Mouse (Mus musculus) spleen, postnatal 36 days (tissue): ENCODE results near the gene Mtg1.

ENCODE experiments used
- DNase-seq, 2 experiments: peaks; one replicate each; pipeline ENCODE4 v3.0.0; 2022; ENCODE audit warnings: low spot score in 2 of 2, mixed read lengths in 1 of 2

Mtg1 gene

DNA sequence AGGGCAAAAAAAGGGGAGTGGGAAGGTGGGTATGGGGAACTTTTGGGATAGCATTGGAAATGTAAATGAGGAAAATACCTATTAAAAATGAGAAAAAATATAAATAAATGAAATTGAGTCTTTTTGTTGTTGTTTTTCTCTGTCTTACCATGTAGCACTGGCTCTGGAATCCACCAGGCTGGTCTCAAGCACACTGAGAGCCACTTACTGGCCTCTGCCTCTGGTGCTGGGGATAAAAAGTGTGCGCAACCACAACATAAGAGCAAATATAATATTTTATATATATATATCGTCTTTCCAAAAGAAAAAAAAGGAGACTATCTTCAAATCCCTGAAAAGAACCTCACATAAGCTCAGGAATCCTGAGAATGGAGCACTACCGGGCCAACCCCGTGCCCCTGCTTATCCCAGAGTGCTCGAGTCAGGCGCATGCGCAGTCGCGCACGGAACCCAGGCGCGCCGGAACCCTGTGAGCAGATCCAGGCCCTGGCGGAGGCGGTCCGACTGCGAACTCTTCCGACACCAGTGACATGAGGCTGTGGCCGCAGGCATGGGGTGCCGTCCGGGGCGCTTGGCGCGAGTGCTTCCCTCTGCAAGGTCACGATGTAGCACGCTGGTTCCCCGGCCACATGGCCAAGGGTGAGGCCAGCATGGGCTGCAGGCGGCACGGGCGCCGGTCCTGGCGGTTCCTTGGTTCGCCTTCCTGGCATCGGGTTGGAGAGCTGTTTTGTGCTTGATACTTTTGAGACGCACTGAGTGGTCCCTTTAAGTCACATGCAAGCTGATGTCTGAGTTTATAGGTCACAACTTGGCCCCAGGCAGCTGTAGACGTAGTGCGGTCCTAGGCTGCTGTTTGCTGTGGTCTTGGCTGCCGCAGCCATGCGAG lies at the start of gene Mtg1:
TSS of gene Mtg1 (plus strand) at position 430 of the 886 bp plus-strand sequence.
- peak; percentile 89 to 93 for DNase-seq

DNA sequence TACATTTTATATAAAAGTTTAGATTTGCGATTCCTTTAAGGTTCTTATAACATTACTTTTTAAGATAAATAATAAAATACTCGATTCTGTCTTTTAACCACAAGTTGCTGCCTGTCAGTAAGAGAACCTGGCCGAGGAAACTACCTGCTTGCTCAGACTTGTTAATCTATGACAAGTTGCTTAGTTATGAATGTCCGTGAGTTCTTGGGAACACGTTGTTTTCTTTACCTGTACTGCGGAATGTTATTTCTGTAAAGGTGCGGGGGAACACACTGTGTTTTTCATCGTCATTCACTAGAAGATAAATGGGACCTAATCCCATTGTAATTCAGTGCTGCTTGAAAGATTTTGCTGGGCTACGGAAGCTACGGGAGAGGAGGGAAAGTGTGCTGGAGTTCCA lies 46.8 kb upstream of the Mtg1 start:
- DNase-seq = no peak

DNA sequence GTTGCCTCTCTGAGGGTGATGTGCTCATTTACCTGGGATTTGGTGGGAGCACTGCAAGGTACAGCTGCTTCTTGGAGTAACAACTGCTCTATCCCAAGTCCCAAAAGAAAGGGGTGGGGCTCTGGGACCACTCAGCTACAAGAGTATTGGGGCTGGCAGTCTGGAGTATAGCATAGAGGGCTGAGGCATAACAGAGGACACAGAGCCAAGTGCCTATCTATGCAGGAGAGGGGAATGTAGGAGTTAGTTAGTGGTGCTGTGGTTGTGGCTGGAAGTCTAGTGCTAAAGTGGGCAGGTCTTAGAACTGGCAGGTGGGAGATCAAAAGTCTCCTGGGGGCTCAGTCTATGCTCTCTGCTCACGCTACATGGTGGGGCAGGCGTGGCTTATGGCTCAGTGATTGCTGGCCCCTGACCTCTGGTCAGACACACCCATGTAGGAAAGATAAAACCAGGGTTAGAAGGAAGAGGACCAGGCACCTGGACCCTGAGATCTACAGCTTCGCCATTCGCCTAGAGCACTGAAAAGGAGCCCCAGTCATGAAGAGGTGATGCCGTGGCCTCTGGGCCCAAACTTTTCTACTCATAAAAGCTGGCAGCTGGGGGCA lies 44.3 kb upstream of the Mtg1 start, which contains the start of gene Prap1:
TSS of gene Prap1 (plus strand) at position 472 of the 605 bp plus-strand sequence.
- DNase-seq = no peak

DNA sequence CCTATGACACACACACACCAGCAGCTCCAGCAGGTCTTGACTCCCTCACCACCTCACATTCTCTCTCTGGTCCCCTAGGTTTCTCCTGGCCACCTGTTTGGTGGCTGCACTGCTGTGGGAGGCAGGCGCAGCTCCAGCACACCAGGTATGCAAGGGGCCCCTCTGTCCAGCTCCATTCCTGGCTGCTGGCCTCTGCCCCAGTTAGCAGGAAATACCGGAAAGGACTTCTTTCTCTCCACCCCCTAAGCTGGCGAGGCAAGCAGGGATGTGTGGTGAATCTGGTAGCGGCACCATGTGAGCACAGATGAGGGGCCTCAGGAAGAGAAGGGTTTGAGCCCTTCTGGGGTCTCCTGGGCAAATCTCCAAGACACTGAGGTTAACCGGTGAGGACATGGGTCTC lies 42.4 kb upstream of the Mtg1 start:
- no peak for DNase-seq

DNA sequence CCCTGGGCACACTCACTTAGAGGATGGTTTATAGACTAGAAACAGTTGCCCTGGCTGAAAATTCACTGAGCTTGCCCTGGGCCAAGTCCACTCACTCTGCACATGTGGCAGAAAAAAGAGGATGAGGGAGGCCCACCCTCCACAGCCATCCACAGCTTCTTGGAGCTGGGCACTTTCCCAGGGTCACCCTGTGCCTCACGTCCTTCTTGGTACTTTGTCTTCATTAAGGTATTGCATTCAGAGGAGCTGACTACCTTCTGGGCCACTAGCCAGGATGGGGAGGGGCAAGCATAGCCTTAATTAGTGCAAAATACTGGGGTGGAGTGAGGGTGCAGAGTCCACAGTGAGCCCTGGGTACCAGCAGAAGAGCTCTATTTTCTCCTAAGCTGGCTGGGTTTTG lies 41.8 kb upstream of the Mtg1 start:
- no peak for DNase-seq

DNA sequence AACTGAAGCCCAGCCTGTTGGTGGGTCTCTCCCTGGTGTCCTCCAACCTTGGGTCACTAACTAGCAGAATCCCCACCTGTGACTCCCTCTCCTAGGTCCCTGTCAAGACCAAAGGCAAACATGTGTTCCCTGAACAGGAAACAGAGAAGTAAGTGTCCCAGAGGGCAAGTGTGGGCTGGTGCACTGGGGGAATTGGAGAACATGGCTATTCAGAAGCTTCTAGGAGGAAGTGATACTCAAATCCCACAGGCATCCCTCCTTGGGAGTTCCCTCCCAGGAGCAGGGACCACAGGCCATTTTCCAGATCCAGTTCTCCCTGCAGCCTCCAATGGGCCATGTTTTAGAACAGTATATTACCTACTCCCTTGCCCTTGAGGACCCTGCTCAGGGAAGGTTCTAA lies 41.3 kb upstream of the Mtg1 start:
- no peak for DNase-seq

DNA sequence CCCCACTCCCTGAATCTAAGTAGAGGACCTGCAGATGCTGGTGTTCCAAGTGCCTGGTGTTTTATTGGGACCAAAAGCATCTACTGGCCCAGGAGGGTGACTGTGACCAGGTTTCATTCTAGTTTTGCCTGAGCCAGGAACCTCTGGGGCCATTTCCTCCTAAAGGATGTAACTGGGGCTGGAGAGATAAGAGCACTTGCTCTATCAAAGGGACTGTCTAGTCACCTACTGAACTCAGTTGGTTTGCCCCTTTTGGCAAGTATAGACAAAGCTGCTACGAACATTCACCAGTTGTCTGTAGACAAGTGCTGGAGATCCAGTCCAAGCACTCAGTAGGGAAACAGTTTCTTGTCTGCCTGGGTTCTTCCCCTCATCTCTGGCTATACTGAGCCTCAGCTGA lies 38.9 kb upstream of the Mtg1 start:
- DNase-seq = no peak

DNA sequence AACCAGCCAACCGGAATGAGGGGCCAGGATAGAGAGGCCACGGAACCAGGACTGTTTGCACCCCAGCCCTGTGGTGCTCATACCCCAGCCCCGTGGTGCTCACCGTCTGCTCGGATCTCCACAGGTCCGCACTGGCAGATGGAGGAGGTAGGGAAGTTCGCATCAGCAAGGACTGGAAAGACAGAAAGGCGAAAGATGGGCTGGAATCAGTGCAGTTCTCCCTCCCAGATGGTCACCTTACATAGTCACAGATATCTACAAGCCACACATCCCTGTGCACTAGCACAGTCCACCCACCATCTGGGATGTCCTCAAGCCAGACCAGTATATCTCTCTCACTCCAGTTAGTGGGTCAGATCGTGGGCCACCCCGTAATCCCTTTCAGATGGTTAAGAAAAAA lies 35.9 kb upstream of the Mtg1 start:
- no peak for DNase-seq

DNA sequence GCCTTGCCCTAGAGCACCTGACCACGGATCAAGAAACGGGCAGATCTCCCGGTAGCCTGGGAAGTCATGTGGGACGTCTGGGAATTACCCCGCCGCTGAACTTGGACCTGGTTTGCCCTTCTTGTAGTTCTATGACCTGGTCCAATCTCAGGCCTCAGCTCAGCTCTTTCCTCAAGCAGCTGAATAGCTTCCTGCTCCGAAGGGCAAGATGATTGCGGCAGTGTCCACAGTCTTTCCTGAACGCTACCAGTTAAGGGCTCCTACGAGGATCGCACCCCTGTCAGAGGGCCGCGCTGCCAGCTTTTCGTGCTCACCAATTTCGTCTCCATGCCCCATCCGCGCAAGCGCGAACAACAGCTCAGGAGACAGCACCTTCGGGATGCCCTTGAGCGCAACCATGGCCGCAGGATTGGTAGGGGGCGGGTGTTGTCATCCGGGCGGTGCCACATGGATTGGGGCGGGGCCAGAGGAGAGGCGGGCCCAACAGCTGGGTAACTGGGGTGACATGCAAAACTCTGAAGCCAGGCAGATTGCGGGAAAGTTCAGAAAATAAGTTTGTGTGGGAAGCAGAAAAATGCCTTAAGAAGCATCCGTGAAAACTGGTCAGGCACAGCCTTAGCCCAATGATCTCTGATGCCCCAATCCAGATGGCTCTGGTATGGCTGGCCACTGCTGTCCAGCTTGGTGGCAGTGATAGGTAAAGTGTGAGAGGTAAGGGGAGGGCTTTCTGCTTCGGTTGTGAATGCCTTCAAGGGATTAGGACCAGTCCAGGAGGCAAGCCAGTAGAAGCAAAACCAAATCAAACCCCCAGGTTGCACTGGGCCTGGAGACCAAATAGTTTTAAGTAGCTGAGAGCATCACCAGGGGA lies 35.1 kb upstream of the Mtg1 start, which contains the start of gene Fuom:
TSS of gene Fuom (minus strand) at position 449 of the 868 bp plus-strand sequence.
- DNase-seq = peak; percentile 76 to 82

DNA sequence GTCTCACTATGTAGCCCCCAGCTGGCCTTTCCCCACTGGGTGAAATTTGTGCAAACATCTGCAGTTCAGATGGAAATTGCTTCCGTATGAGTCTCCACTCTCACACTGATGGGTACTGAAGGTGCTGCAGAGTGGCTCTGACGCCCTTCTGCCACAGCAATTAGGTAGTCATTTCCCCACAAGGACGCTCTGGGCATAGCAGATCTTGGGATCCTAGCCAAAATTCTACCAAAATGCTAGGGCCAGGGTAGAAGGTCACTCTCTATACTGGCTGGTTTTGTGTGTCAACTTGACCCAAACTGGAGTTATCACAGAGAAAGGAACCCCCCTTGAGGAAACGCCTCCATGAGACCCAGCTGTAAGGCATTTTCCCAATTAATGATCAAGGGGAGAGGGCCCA lies 33.4 kb upstream of the Mtg1 start:
- DNase-seq = no peak

DNA sequence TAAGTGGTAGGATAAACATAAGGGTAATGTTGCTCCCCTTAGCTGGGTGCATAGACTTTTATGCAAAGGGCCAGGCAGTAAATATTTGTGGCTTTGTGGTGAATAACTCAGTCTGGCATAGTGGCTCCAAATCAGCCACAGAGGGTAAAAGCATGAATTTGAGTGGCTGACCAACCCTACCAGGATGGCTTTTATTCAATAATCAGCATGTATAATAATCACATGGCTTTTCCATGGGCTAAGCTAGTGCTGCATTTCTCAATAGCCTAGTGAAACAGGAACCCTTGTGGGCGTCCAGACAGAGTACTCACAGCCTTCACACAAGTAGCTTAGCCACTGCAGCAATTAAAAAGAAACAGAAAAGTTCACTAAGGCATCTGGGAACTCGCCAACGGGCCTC lies 25.4 kb upstream of the Mtg1 start:
- DNase-seq = no peak

DNA sequence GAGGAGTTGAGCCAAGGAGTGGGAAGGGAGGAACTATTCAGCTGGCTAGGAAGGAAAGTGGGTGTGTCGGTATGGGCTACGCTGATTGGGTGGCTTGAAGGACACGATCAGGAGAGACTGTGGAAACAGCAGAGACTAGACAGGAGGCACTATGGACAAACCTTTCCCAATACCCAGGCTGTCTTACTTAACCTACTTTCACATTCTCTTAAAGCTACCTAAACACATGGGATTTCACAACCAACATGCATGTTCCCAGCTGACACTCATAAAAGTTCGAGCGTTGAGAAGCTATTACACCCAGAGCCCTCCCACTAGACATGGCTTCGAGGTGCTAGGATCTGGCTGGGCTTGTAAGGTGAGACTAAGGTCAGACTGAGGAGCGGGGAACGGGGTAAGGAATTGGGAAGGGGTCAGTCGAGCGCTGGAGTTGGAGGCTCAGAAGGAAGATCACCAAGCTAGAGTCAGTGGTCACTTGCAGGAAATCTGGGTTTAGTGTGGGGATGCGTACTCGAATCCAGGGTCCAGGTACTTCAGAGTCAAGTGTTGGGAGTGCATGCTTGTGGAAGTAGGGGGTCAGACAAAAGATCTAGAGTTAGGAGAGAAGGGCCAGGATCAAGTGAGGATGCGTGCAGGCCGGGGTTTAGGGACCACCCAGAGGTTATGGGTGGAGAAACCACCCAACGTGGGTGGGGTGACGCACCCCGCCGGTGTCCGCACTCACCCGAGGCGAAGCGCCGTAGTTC lies 21.6 kb upstream of the Mtg1 start, which contains the start of gene Paox:
TSS of gene Paox (plus strand) at position 217 of the 746 bp plus-strand sequence.
- peak in 1 of 2 experiments; percentile 29 for DNase-seq

DNA sequence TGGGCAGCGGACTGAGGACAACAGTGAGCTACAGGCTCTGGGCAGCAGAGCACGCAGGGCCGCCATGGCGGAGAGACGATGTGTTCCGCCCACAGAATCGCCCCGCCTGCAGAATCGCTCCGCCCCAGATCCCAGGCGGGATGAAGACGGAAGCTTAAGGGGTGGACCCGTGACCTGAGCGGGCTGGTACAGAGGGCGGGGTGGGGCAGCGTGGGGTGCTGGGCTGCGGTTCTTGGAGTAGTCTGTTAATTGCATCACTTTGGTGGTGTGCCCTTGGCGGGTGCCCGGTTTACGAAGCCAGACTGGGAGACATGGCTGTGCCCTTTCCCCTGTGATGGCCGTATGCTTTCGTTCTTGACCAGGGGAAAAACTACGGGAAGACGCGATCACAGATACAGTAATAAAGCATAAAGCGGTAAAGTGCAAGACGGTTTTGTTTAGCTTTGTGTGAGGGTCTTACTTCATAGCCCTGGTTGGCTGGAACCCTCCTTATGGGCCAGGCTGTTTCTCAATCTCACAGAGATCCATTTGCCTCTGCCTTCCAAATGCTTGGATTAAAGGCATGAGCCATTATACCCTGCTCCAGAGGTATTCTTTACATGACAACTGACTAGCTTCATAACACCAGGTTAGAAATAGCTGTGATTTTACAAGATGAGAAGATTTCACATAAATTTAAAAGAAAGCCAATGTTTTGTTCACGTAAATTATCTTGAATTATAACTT lies 20.9 kb upstream of the Mtg1 start, which contains the start of gene Echs1:
TSS of gene Echs1 (minus strand) at position 148 of the 726 bp plus-strand sequence.
- DNase-seq = peak; percentile 91 to 92

DNA sequence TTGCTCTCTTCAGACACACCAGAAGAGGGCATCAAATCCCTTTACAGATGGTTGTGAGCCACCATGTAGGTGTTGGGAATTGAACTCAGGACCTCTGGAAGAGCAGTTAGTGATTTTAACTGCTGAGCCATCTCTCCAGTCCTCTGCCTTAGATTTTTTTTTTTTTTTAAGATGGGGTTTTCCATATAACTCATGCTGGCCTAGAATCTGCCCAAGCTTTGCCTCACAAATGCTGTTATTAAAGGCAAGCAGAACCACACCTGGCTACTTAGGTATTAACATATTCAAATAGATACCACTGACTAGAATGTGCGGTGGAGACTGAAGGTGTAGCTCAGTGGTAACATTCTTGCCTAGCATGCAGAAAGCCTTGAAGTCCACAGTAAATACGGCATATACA lies 16.9 kb upstream of the Mtg1 start:
- DNase-seq = no peak

DNA sequence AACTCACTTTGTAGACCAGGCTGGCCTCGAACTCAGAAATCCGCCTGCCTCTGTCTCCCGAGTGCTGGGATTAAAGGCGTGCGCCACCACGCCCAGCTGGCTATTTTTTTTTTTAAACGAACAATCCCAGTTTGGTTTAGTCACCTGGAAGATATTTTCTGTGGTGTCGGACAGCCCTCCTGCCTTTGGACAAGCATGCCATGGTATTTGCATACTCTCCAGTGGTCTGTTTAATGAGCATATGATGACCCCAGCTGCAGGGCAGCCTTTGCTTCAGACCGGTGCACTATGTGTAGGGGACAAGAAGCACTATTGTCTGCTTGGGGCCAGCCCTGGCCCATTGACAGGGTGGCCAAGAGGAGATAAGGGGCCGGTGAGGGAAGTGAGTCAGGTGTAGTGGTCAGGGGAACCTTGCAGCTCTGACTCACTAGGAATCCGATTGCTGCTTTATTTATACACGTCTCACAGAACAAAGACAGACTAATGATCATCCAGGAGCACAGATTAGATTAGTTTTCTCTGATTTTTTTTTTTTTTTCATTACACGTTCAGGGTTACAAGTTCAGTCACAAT lies 15.9 kb upstream of the Mtg1 start:
- no peak for DNase-seq

DNA sequence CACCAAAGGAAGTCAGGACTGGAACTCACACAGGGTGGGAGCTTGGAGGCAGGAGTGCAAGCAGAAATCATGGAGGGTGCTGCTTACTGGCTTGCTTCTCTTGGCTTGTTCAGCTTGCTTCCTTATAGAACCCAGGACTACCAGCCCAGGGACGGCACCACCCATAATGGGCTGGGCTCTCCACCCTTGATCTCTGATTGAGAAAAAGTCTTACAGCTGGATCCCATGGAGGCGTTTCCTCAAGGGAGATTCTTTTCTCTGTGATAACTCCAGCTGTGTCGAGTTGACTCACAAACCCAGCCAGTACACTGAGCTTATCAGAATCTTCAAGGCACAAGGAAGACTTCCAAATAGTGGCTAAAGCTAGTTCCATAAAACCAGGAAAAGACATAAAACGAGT lies 14.6 kb upstream of the Mtg1 start:
- no peak for DNase-seq

DNA sequence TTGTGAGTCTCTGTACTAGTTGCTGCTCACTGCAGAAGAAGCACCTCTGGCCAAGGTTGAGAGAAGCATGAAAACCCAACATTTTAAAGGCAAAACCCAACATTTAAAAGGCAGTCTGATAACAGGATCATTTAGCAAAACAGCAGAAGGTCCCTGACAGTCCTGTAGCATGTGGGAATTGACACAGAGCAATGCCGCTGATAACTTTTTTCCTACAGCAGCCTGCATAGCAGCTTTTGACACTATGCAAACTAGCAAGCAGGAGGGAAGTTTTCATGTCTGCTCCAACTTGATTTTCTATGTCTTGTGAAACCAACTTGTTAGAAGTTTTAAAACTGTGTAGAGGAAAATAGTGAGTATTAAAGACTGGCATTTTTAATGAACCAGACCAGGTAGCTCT lies 13.0 kb upstream of the Mtg1 start:
- no peak for DNase-seq

DNA sequence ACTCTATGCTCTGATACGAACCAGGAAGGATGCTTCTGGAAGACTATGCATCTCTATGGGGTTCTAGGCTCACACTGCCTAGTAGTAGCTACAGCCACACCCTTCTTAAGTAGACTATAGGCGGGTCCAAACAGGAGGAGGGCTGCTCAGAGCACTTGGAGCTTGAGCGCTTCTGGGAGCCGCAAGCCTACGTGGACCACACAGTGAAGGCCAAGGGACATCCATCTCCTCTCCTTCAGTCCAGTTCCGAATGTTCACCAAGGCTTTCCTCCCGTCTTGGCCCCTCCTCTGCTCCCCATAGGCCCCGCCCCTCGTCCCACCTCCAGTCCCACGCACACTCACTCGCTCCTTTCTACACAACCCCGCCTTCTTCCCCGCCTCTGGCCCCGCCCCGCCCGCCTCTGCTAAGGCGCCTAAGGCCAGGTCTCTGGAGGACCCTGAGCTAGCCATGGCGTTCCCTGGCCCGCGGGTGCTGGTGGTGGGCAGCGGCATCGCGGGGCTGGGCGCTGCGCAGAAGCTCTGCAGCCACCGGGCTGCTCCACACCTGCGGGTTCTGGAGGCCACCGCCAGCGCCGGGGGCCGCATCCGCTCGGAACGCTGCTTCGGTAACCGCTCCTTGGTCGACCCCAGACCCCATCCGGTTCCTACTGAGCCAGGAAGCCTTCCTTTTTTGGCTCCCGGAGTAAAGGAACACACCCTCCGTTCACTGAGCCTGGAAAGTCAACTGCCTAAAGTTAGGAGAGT lies 11.9 kb upstream of the Mtg1 start:
- peak; percentile 91 to 94 for DNase-seq

DNA sequence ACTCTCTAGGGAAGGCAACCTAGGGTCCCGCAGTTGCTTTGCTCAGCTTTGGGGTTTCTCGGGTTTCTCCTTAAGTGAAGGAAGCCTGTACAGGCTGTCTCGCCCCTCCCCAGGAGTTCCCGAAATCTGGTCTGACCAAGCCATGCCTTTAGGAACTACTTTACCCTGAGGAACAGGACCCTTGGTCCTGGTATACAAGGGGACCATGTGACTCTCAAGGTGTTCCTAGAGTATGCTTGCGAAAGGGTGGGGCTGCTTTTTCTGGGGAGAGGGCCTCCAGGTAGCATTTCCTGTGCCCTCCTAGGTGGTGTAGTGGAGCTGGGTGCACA lies 11.4 kb upstream of the Mtg1 start:
- no peak for DNase-seq

DNA sequence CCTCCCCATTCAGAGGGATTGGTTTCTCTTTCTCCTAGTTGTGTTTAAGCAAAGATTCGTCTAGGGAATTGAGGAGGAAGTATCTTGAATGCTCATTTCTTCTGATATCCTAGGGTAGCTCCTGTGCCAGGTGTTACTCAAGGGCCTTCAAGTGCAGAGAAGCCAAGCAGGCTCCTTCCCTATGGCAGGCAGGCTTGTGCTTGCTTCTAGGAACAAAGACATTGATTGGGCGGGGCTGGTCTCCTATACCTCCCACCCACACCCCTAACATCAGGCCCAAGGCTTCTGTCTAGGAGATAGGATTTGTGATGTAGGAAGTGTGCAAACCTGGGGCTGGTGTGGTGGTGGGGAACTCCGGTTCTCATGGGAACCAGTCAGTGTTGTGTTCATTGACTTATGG lies 10.4 kb upstream of the Mtg1 start:
- DNase-seq = no peak
